Mouse (Mus musculus) heart, embryonic 14.5 days (tissue): Measurements from ENCODE around the gene Nat8f7. TPM values are rescaled to one million over a fixed set of nuclear protein-coding genes. Genes with fewer than 3 reads are reported as not detected.
"Not testable (repeated sequence)": the region's sequence is repeated elsewhere in the genome, so short reads cannot be mapped to it uniquely, and the experiment has no call there.

Experiments used
- ATAC-seq: fragments of 200-750 bp; cut with Nextera tagmentation; 2 replicates; pipeline ENCODE4 v1.8.0; 2017; ENCODE audit warnings: low read depth, moderate TSS enrichment; ENCODE audit not compliant: insufficient number of reproducible peaks, insufficient read depth, low FRiP score
- H3K27ac ChIP-seq, 2 experiments: fragments of 200-500 bp in 1 of 2; fragments of 300-500 bp in 1 of 2; sonication (generic) in 1 of 2; replicated peaks in 1 of 2; 2 replicates each; pipeline ENCODE4 v1.5.1; 2012 to 2014; ENCODE audit warnings: low read depth in 2 of 2, low read length in 2 of 2, control low read depth in 1 of 2, mild to moderate bottlenecking in 1 of 2, mixed read lengths in 1 of 2; ENCODE audit not compliant: control insufficient read depth in 1 of 2, insufficient read depth in 1 of 2
- H3K27me3 ChIP-seq: fragments of 300-500 bp; sonication (generic); 2 replicates; pipeline ENCODE4 v1.6.1; 2014; ENCODE audit warnings: mild to moderate bottlenecking, low read length, control low read depth; ENCODE audit not compliant: control insufficient read depth, insufficient read depth
- H3K36me3 ChIP-seq: fragments of 300-500 bp; sonication (generic); 2 replicates; pipeline ENCODE4 v1.6.1; 2014; ENCODE audit warnings: mild to moderate bottlenecking, control low read depth, low read length, mixed read lengths; ENCODE audit not compliant: control insufficient read depth, insufficient read depth
- H3K4me1 ChIP-seq, 2 experiments: fragments of 200-500 bp in 1 of 2; fragments of 300-500 bp in 1 of 2; sonication (generic) in 1 of 2; 2 replicates each; pipeline ENCODE4 v1.6.1; 2012 to 2014; ENCODE audit warnings: low read length in 2 of 2, control low read depth in 1 of 2, mixed read lengths in 1 of 2; ENCODE audit not compliant: control insufficient read depth in 2 of 2, insufficient read depth in 2 of 2
- H3K4me2 ChIP-seq: fragments of 300-500 bp; sonication (generic); 2 replicates; pipeline ENCODE4 v1.6.1; 2014; ENCODE audit warnings: mild to moderate bottlenecking, low read length
- H3K4me3 ChIP-seq, 2 experiments: fragments of 200-500 bp in 1 of 2; fragments of 300-500 bp in 1 of 2; sonication (generic) in 1 of 2; 2 replicates each; pipeline ENCODE4 v1.5.1; 2012 to 2014; ENCODE audit warnings: low read length in 2 of 2, mild to moderate bottlenecking in 2 of 2, control low read depth in 1 of 2, low read depth in 1 of 2, moderate library complexity in 1 of 2; ENCODE audit not compliant: control insufficient read depth in 1 of 2, insufficient read depth in 1 of 2
- H3K9ac ChIP-seq: fragments of 300-500 bp; sonication (generic); 2 replicates; pipeline ENCODE4 v1.6.1; 2014; ENCODE audit warnings: mild to moderate bottlenecking, low read length
- H3K9me3 ChIP-seq: fragments of 300-500 bp; sonication (generic); 2 replicates; pipeline ENCODE4 v1.6.1; 2016; ENCODE audit warnings: low read length, control low read depth; ENCODE audit not compliant: control insufficient read depth
- WGBS: fragments of 180-500 bp; shearing (Covaris S2); extraction: QIAGEN DNeasy Blood & Tissue Kit; methylation state at CpG from one replicate; pipeline ENCODE4 v1.1.7; 2014; 5-methylcytosine and 5-hydroxymethylcytosine counted together
- microRNA-seq: library from miRNA; unstranded; fragments of <30 nt; microRNA quantifications from one replicate; pipeline ENCODE4, GENCODE M21; 2016
- polyA plus RNA-seq: library from polyadenylated mRNA; unstranded; fragments of >200 nt; fragmentation: Nextera tagmentation; extraction: Ambion mirVana; gene quantifications from 2 replicates; pipeline ENCODE4 v1.2.1, GENCODE M21; 2014

Gene Nat8f7
- not detected in 2 replicates for polyA plus RNA-seq

DNA sequence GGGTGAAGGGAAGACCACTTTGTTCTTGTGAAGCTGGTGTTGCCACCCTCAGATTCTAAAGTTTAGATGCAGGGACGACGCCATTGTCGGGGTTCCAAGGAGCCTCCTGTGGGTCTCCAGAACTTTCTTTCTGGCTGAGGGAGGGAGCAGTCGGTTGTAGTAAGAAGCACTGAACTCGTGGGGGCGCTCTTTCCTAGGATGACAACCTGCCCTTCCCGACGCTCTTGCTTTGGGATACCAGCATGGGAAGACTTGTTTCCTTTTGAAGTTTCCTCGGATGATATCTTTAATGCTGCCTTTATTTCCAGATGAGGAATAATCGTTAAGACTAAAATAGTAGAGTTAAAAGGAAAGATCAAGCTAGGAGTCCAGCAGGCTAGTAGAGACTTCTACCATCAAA, at the start of gene Nat8f7:
Gene Nat8f7, minus strand, starts transcription at position 101 of the 400 bp plus-strand sequence.
- not testable (repeated sequence) for H3K27ac ChIP-seq, H3K4me2 ChIP-seq, ATAC-seq, H3K36me3 ChIP-seq, H3K9ac ChIP-seq, H3K4me3 ChIP-seq, H3K9me3 ChIP-seq, H3K4me1 ChIP-seq, H3K27me3 ChIP-seq
- WGBS, result 81% methylated on average over 9 of the region's 10 CpGs

DNA sequence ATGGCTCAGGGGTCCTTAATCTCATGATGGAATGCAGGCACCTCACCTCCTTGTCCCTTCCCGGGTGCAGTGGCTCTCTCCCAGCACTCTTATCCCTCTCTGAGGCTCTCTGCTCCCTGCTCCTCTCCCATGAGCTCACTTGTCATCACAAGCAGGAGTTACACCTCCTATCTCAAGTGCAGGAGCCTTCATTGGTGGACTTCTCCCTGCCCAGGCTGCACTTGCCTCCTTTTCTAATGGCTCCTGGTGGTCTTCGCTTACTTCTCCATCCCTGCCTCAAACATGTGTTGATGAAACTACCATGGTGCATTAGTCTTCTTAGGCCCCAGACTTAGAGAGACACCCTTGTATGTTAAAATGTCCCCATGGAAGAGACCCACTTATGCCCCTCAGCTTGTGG, 49.7 kb upstream of the Nat8f7 start:
- not testable (repeated sequence) for H3K9ac ChIP-seq, ATAC-seq, H3K9me3 ChIP-seq, H3K27me3 ChIP-seq, H3K27ac ChIP-seq, H3K4me1 ChIP-seq, H3K36me3 ChIP-seq, H3K4me2 ChIP-seq, H3K4me3 ChIP-seq
- WGBS, result 33% methylated on average over 1 of the region's 2 CpGs

DNA sequence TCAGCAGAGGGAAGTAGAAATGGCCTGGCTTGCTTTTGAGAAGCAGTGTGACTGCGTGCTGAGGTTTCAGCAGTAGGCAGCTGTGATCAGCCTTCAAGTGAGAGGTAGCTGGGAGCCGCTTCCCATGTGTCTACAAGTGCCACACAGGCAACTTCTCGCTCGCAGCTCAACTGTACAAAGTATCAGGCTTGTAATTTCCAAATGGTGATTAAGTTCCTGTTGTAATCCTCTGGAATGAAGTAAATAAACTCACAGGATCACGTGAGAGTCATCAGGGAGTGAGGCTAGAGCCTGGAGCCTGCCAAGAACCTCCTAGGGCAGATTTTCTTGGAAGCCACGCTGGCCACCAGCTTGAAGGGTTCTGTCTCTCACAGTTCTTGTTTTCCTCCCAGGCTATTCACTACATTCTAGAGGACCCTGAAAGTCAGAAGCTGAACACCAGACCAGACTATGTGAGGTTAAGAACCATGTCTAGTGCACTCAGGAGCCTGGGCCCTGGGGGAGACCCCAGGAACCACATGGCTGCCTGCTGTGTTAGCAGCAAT, 42.8 kb upstream of the Nat8f7 start:
- ATAC-seq, H3K4me2 ChIP-seq, H3K27me3 ChIP-seq, H3K4me1 ChIP-seq, H3K4me3 ChIP-seq, H3K9me3 ChIP-seq, H3K9ac ChIP-seq, H3K36me3 ChIP-seq, H3K27ac ChIP-seq: not testable (repeated sequence)
- 41% methylated on average over 2 of the region's 6 CpGs for WGBS

DNA sequence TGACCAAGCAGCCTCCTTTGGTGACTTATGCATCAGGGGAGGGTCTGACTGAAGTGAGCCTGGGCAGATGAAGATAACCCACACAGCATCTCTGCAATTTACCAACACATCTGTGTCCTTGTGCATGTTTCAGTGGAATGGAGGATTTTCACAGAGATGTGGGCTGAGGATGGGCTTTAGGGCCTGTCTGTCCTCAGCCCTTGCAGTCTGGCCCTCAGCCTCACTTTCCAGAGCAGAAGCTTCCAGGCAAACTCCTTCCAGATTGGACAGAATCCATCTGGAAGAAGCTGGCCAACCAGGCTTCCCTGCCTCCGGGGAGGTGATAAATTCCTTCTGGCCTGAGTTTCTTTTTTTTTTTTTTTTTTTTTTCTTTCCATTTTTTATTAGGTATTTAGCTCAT, 3.4 kb downstream of the Nat8f7 start:
- H3K4me2 ChIP-seq, H3K9me3 ChIP-seq, H3K36me3 ChIP-seq, H3K27ac ChIP-seq, H3K4me3 ChIP-seq, H3K4me1 ChIP-seq, H3K27me3 ChIP-seq, ATAC-seq, H3K9ac ChIP-seq: not testable (repeated sequence)
- no CpG with 5 or more reads among the region's 1 CpGs for WGBS

DNA sequence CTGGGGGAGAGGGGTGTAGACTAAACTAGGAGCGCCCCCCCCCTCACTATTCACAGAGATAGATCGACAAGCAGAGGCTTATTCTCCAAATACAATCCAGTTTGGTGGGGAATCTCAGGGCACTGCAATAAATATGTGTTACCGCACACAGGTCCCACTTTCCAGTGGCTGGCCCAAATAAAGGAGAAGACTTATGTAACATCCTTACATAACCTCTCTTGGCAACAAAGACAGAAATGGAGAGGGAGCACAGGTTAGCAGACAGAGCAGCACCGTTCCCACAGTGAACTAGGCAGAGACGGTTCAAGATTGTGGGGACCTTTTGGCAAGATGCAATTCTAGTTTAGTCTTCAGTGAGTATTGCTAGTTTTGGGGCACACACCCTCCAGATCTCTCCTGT, 3.8 kb downstream of the Nat8f7 start:
- H3K9ac ChIP-seq, H3K9me3 ChIP-seq, H3K4me1 ChIP-seq, H3K36me3 ChIP-seq, H3K4me2 ChIP-seq, ATAC-seq, H3K27ac ChIP-seq, H3K4me3 ChIP-seq, H3K27me3 ChIP-seq: not testable (repeated sequence)
- 90% methylated on average over 5 of the region's 5 CpGs for WGBS

DNA sequence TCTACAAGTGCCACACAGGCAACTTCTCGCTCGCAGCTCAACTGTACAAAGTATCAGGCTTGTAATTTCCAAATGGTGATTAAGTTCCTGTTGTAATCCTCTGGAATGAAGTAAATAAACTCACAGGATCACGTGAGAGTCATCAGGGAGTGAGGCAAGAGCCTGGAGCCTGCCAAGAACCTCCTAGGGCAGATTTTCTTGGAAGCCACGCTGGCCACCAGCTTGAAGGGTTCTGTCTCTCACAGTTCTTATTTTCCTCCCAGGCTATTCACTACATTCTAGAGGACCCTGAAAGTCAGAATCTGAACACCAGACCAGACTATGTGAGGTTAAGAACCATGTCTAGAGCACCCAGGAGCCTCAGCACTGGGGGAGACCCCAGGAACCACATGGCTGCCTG, 11.1 kb downstream of the Nat8f7 start:
- ATAC-seq, H3K4me2 ChIP-seq, H3K9ac ChIP-seq, H3K27ac ChIP-seq, H3K4me1 ChIP-seq, H3K36me3 ChIP-seq, H3K27me3 ChIP-seq, H3K4me3 ChIP-seq, H3K9me3 ChIP-seq: not testable (repeated sequence)
- WGBS, result 71% methylated on average over 2 of the region's 4 CpGs

Small RNA genes lying within 50 kb of the gene (microRNA-seq; reads per million reads assigned to microRNA genes)
- not detected for gene Gm27317

Other genes starting within 250 kb of the Nat8f7 start
- not detected in 2 replicates for gene Fbxo41, start 210.2 kb downstream of the Nat8f7 start, polyA plus RNA-seq
- gene Egr4, start 199.6 kb downstream of the Nat8f7 start, polyA plus RNA-seq, result not detected in 2 replicates
- gene Alms1, start 125.7 kb downstream of the Nat8f7 start, polyA plus RNA-seq, result 2.8 and 3.0 TPM in 2 replicates
- not detected in 2 replicates for gene Nat8f3, start 52.5 kb upstream of the Nat8f7 start, polyA plus RNA-seq
- gene Nat8f6, start 107.7 kb upstream of the Nat8f7 start, polyA plus RNA-seq, result not detected in 2 replicates
- gene Nat8f5, start 107.8 kb upstream of the Nat8f7 start, polyA plus RNA-seq, result not detected in 2 replicates
- gene Nat8, start 118.9 kb upstream of the Nat8f7 start, polyA plus RNA-seq, result not detected in 2 replicates
- not detected in 2 replicates for gene Nat8f2, start 156.0 kb upstream of the Nat8f7 start, polyA plus RNA-seq
- gene Nat8f4, start 191.7 kb upstream of the Nat8f7 start, polyA plus RNA-seq, result 2.6 TPM in 2 replicates
- gene Tprkb, start 198.7 kb upstream of the Nat8f7 start, polyA plus RNA-seq, result 23.9 TPM in 2 replicates
- gene Nat8f1, start 202.5 kb upstream of the Nat8f7 start, polyA plus RNA-seq, result 4.3 and 5.4 TPM in 2 replicates
- 49.8 TPM in 2 replicates for gene Dusp11, start 248.5 kb upstream of the Nat8f7 start, polyA plus RNA-seq